Mouse (Mus musculus) kidney, adult 2 months (tissue): Measurements from ENCODE around the gene Atp1a3.

ENCODE experiments used
- CTCF ChIP-seq: fragments of 200-500 bp; conservative IDR thresholded peaks from 2 replicates; pipeline ENCODE4 v1.5.1; 2011; ENCODE audit warnings: low read depth, mild to moderate bottlenecking, control low read depth, low read length, moderate library complexity, mixed read lengths; ENCODE audit not compliant: insufficient read depth, insufficient read length
- POLR2A ChIP-seq: fragments of 200-500 bp; IDR thresholded peaks from one replicate; pipeline ENCODE4 v1.6.1; 2011; ENCODE audit warnings: low read depth, low read length, control low read depth

DNA sequence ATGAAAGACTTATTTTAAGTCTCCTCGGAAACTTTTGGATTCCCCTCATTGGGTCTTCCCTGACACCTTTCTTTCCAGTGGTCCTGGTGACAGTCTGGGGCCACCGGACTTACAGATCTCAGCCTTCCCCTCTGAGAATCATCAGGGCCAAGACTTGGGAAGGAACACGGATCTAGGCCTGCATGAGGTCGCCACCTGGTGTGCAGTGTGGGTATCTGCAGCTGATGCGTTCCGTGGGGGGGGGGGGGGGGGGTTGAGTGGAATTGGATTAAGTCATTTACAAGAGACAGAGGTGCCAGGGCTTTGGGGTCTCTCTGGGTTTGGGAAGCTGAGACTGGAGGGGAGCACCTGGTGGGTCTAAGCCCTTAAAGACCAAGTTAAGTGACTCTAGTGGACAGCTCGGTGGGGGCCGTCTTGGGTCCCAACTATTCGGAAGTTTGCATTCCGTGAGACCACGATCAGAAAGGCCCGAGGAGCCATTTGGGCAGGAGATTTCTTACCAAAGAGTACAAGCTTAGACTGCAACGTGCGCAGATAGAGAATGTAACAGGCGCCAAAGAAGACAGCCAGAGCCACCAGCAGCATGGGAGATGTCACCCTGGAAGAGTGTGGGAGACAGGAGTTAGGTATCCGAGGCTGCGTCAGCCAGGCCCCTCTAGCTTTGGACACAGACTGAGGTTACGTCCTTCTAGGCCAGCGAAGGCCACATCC, 34.3 kb downstream of the Atp1a3 start:
- TF ChIP-seq POLR2A (no peak), CTCF (peak; percentile 70)
